Mouse (Mus musculus) stomach, postnatal 0 days (tissue): ENCODE measurements around the gene Cysltr2.

Experiments
- CTCF ChIP-seq: IDR thresholded peaks from 2 replicates; pipeline ENCODE4 v1.5.1; 2016; ENCODE audit warnings: antibody characterized with exemption, low read depth, mild to moderate bottlenecking, moderate library complexity
- EP300 ChIP-seq: optimal IDR thresholded peaks from 2 replicates; pipeline ENCODE3; 2016; ENCODE audit warnings: antibody characterized with exemption

DNA sequence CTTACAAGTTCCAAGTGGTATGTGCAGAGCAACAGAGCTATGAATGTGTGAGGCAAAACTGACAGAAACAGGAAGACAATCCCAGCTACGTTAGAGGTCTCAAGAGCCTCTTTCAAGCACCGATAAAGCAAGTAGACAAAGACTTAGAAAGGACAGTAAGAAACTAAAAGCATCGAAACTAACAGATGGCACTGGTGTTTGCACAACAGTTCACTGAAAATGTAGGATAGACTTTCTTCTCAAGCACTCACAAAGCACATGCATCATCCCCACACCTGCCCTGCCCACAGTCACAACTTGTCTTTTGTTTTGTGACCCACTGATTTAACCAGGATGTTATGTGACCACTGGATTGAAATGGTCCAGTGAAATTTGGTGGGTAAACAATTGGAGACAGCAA lies 17.7 kb downstream of the Cysltr2 start:
- TF ChIP-seq EP300 = no peak
- no peak for TF ChIP-seq CTCF
